Mouse (Mus musculus) embryonic stem cell, embryonic (primary cell): ENCODE results near the gene Plppr5.

Source experiments
- CTCF ChIA-PET, 4 experiments: fragments of 300-600 bp in 2 of 4; fragments of 350-600 bp in 2 of 4; sonication (Branson Sonifier 250); formaldehyde crosslinking; loops; one replicate each; lab custom pipeline; 2022; ENCODE audit warnings: inconsistent platforms in 2 of 4; lab: Charles Lee
- POLR2A ChIA-PET, 4 experiments: fragments of 300-600 bp in 2 of 4; fragments of 350-600 bp in 2 of 4; sonication (Branson Sonifier 250); formaldehyde crosslinking; loops; one replicate each; lab custom pipeline; 2022; ENCODE audit warnings: antibody characterized with exemption in 4 of 4, inconsistent platforms in 1 of 4; lab: Charles Lee

Gene Plppr5

DNA sequence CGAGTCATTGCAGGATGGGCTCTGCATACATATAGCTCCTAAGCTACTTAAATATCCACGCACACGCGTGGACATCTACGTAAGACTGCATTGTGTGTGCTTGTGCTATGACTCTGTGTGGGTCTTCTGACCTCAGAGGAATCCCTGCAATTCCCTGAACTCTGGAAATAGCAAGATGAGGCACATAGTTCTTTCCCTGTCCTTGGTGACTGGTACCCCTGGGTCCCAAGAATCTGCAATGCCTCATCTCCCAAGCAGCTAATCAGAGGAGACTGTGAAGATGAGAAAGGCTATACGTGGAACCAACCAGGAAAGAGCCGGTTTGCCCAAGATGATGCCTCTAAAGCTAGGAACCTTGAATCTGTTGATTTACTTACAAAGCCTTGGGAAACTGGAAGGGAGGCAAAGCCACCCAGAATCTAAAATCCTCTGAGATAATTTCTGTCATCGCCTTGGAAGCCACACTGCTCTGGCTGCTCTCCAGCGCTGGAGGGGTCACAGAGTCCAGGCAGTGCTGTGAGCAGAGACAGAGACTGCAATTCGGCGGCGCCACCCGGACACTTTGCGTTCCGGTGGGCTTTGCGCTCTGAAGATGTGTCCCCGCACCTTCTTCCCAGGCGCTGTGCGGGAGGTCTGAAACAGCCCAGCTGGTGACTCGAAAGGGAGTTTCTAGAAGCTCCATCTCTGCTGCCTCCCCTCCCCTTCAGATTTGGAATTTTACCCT lies at the start of gene Plppr5:
Gene Plppr5 (plus strand): TSS at position 308 of the 724 bp plus-strand sequence.
- POLR2A ChIA-PET, result no interaction called here
- CTCF ChIA-PET, result no interaction called here

GRCm38 (mm10) chr3:117549899-117550298 lies 24.7 kb upstream of the Plppr5 start:
- POLR2A ChIA-PET, result no interaction called here
- CTCF ChIA-PET, result no interaction called here

DNA sequence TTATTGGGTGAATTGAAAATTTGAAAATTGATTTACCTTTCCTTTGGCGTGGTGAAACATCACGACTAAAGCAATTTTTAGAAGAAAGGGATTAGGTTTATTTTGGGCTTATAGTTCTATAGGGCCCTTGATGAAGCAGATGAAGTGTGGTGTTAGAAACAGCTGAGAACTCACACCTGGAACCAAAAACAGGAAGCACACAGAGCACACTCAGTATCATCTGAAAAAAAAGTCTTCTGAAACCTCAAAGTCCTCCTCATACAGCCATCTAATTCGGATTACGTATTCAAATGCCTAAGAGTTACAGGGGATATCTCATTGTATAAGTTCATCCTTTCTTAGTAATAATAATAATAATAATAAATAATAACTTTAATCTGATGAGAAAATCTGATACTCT lies 24.1 kb upstream of the Plppr5 start:
- CTCF ChIA-PET, result no interaction called here
- POLR2A ChIA-PET, result no interaction called here

DNA sequence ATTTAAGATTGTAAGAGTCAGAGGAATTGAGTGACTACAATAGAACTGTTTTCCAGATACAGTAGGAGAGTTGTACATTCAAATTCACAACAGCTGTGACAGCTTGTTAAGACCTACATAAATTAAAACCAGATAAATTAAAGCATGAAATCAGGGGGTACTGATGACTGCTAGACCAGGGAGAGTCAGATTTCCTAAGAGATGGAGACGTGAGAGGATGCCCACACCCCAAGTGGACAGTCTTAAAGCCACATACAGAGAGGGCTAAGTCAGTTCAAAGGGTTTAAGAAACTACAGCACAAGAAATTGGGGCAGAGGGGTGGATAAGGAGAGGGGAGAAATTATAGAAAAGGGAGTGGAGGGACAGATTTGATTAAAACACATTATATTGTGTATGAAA lies 17.7 kb upstream of the Plppr5 start:
- ChIA-PET CTCF (no interaction called here), POLR2A (no interaction called here)

GRCm38 (mm10) chr3:117575253-117575927 lies 754 bp downstream of the Plppr5 start:
- ChIA-PET POLR2A (no interaction called here), CTCF (no interaction called here)

GRCm38 (mm10) chr3:117575928-117576254 lies 1.3 kb downstream of the Plppr5 start:
- CTCF ChIA-PET, result no interaction called here
- POLR2A ChIA-PET, result no interaction called here

- ChIA-PET POLR2A (interaction anchor here in 1 of 4 experiments (0.6 kb wide), 2 partner anchors 662 to 1392 kb away, joined by 3 to 4 read pairs; no protein-coding TSS in a partner anchor), CTCF (interaction anchor here in 1 of 4 experiments (0.5 kb wide), 1 partner anchor 455 kb away, joined by 7 read pairs; no protein-coding TSS in a partner anchor)
Measured at GRCm38 (mm10) chr3:117577349-117577748, 2.7 kb downstream of the Plppr5 start.

DNA sequence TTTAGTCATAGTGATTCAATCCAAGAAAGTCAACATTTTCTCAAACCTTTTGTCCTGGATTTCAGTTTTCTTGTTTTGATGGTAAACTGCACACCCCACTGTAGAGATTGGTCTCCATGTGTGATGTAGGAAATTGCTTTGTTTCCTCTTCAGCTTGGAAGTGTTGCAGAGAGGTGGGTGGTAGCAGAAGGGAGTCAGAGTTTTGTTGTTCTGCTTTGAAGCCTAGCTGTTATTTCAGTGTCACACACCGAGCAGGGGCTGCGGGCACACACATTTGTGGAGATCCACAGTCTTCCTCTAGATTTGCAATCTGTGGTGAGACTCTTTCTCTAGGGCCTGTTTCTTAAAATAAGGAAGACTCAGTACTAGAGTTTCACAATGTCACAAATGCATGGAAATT lies 8.0 kb downstream of the Plppr5 start:
- ChIA-PET POLR2A (no interaction called here), CTCF (no interaction called here)

- CTCF ChIA-PET, result no interaction called here
- POLR2A ChIA-PET, result no interaction called here
Measured at GRCm38 (mm10) chr3:117602404-117602803, 27.8 kb downstream of the Plppr5 start.

DNA sequence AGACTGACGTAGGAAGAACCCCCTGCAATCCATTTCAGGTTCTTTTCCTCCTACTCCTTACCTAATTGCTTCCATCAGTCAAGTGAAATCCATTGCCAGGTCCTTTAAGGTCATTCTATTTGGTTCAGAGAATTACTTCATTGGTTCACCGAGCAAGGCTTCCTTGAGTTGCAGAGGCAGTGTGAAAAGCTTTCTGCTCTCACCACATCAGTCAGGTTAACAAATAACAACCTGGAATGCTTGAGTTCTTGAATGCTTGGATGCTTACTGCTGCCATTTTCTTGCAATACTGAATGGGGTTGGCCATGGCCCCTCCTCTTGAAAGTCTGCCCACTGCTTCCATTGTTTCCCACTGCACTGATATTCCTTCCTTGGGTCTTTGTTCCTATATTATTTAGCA lies 28.8 kb downstream of the Plppr5 start:
- ChIA-PET CTCF (no interaction called here), POLR2A (interaction anchor here in 1 of 4 experiments (0.6 kb wide), 1 partner anchor 15 kb away, joined by 3 read pairs; no protein-coding TSS in a partner anchor)

GRCm38 (mm10) chr3:117606383-117606782 lies 31.7 kb downstream of the Plppr5 start:
- ChIA-PET POLR2A (no interaction called here), CTCF (no interaction called here)

DNA sequence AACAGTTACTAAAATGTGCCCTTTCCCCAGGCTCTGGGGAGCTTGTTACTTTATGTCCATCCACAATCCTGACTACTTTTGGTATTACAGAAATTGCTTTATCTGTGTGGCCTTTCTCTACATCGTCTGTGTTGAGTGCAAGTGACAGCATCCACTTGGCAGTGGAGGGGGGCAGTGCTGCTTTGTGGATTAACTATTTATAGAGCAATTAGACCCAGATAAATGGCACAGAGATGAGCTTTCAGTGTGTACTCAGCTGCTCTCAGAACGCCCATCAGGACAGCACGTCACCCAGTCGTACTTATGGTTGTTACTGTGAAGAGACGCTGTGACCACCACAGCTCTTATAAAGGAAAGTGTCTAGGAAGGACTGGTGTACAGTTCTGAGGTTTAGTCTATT lies 36.8 kb downstream of the Plppr5 start:
- ChIA-PET POLR2A (interaction anchor here in 1 of 4 experiments (0.7 kb wide), 1 partner anchor 468 kb away, joined by 3 read pairs; no protein-coding TSS in a partner anchor), CTCF (no interaction called here)

GRCm38 (mm10) chr3:117614856-117615255 lies 40.2 kb downstream of the Plppr5 start:
- ChIA-PET POLR2A (no interaction called here), CTCF (no interaction called here)

- ChIA-PET POLR2A (no interaction called here), CTCF (no interaction called here)
Measured at GRCm38 (mm10) chr3:117625257-117626001, 50.8 kb downstream of the Plppr5 start.

GRCm38 (mm10) chr3:117628799-117629198 lies 54.2 kb downstream of the Plppr5 start:
- POLR2A ChIA-PET, result no interaction called here
- CTCF ChIA-PET, result interaction anchor here in 1 of 4 experiments (0.6 kb wide), 1 partner anchor 862 kb away, joined by 4 read pairs; no protein-coding TSS in a partner anchor

DNA sequence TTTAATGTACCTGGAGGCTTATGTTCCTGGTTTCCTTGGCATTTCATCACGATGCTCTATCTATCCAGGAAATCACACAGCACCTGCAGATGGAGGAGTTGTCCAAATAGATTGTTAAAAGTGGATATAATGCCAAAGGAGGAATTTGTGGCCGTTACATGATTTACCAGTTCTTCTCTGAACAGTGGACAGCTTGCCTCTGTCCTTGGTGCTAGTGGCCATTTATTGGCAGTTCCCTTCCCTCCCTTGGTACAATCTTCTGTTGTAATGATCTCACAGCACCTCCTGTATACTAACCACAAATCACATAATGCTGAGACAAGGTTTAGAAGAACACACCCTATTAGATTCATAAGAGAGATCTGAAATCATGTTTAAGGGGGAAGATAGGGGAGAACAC lies 55.7 kb downstream of the Plppr5 start:
- POLR2A ChIA-PET, result interaction anchor here in 1 of 4 experiments (0.7 kb wide), 1 partner anchor 511 kb away, joined by 3 read pairs; no protein-coding TSS in a partner anchor
- CTCF ChIA-PET, result no interaction called here

- ChIA-PET CTCF (no interaction called here), POLR2A (no interaction called here)
Measured at GRCm38 (mm10) chr3:117648612-117649011, 74.0 kb downstream of the Plppr5 start.

DNA sequence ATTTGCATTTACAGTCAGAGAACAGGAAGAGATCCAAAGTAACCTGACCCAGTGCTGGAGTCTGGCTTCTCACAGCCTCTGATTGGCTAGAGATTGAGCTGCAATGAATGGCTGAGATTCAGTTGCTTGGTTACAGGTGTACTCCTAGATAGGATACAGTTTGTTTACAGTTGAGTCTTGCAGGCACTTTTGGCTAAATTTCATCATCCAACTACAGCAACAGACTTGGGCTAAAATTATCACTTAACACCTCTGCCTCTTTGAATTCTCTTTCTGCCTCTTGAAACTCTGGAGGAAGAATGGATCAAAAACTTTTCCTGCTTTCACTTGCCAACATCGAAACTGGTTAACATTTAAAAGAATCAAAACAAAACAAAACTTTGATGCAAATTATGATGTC lies 89.7 kb downstream of the Plppr5 start:
- ChIA-PET POLR2A (interaction anchor here in 1 of 4 experiments (0.6 kb wide), 1 partner anchor 22 kb away, joined by 3 read pairs; no protein-coding TSS in a partner anchor), CTCF (interaction anchor here in 1 of 4 experiments (0.6 kb wide), 1 partner anchor 173 kb away, joined by 3 read pairs; no protein-coding TSS in a partner anchor)

GRCm38 (mm10) chr3:117679189-117679588 lies 104.6 kb downstream of the Plppr5 start:
- CTCF ChIA-PET, result no interaction called here
- POLR2A ChIA-PET, result no interaction called here

- POLR2A ChIA-PET, result no interaction called here
- CTCF ChIA-PET, result no interaction called here
Measured at GRCm38 (mm10) chr3:117684640-117685039, 110.0 kb downstream of the Plppr5 start.
